Mouse (Mus musculus) layer of hippocampus, adult 8-10 months (tissue): ENCODE results near the gene Rpl18a. TPM values are rescaled to one million over a fixed set of nuclear protein-coding genes. Genes with fewer than 3 reads are reported as not detected.
A peak's percentile ranks its signal among the peaks of the same experiment; 100 is the strongest.

ENCODE experiments used
- DNase-seq, 2 experiments: peaks; one replicate each; pipeline ENCODE4 v3.0.0; 2022; ENCODE audit warnings: low spot score in 2 of 2
- total RNA-seq, 4 experiments: library from RNA; stranded (reverse); gene quantifications; 2 replicates each; pipeline ENCODE4 v1.2.4; 2022

The Rpl18a gene
- total RNA-seq, 4 experiments from 2014 or later: 619 to 893 (median 714) TPM

DNA sequence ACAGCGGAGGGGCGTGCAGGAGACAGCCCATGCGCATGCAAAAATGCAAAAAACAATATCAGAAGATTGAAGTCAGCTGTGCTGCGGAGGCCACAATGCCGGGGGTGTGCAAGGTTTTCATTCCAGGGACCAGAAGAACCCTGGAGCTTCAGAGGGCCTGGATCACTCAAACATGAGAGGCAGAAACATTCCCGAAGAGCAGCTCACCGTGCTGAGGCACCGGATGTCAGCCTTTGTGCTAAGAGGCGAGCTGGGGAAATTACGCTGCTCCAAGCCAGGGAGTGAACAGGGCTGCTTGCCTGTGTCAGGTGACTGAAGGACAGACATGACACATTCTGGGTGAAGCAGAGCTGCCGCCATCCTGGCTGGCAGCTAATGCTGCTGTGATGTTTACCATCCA, 16.7 kb downstream of the Rpl18a start:
- DNase-seq: no peak

DNA sequence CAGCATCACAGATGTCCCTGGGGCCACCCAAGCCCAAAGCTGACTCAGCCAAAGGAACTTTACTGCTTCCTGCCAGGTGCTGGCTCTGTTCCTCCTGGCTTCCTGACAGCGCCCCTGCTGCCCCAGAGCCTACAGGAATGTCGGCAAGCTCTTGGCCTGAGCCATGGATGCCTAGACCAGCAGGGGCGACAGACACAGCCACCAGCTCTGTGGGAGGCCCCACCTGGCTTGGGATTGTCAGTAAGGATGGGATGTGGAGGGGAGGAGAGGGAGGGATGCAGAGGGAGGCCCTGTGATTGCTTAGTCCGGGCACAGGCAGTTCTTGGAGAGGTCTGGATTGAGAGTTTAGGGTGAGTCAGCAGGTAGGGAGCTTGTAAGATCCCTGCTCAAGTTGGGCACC, 17.1 kb downstream of the Rpl18a start:
- DNase-seq: no peak

DNA sequence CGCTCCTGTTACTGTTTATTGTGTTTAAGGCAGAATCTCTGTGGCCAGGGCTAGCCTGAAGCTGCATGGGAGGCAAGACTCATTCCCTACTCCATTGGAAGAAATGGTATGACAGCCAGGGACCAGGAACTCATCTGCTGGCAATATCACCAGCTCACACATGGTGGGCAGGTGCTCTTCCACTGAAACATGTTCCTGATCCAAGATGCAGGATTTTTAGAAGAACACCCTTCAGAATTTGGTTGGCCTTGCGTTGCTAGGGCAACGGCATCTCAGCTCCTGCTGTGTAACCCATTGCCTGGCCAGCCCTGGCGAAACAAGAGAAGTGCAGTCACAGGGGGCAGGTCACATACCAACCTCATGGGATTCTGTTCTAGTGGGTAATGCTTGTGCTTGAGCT, 17.7 kb downstream of the Rpl18a start:
- no peak for DNase-seq

DNA sequence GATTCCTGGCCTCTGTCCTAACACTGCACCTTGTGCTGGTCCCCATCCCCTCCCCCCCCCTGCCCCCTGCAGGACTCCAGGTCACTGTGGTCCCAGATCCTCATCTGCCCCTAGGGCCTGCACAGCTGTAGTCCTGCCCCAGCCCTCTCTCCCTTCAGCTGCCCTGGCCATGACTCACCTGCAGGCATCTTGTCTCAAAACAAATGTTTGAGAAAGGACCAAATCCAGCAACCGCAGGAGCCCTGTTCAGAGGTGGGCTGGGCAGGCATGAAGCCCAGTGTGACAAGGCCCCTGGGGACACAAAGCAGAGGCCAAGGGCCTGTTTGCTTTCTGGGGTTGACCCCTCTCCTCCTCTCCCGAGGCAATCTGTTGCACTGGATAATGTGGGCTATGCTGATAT, 19.0 kb downstream of the Rpl18a start:
- no peak for DNase-seq

DNA sequence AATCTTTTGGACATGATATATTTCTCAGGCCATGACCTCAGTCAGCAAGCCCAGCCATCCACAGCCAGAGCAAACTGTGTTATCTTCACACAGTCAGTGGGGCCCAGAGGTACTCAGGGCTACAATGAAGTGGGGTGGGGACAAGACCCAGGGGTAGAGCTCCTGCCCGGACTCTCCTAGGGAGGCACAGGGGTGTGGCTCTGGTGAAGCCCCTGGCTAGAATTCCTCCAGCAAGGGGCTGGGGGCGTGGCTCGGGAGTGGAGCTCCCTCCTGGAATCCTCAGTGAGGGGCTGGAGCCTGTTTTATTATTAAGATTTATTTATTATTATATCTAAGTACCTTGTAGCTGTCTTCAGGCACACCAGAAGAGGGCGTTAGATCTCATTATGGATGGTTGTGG, 20.8 kb downstream of the Rpl18a start:
- DNase-seq: no peak

DNA sequence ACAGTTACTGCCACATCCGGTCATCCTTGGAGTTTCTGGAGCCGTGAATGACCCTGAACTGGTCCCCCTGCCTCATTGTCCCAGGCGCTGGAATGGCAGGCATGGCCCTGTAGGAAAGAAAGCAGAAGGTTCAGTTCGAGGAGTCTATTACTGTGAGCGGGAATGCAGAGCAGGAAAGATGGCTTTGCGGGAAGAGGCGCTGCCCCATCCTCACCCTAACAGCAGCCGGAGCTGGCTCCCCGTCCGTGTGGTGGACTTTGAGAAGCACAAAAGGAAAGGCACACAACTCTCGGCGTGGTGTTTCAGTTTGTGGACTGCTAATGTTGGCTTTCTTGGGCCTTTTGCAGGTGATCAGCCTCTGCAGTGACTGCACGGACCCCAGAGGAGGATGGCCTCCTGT, 22.8 kb downstream of the Rpl18a start:
- DNase-seq: no peak

DNA sequence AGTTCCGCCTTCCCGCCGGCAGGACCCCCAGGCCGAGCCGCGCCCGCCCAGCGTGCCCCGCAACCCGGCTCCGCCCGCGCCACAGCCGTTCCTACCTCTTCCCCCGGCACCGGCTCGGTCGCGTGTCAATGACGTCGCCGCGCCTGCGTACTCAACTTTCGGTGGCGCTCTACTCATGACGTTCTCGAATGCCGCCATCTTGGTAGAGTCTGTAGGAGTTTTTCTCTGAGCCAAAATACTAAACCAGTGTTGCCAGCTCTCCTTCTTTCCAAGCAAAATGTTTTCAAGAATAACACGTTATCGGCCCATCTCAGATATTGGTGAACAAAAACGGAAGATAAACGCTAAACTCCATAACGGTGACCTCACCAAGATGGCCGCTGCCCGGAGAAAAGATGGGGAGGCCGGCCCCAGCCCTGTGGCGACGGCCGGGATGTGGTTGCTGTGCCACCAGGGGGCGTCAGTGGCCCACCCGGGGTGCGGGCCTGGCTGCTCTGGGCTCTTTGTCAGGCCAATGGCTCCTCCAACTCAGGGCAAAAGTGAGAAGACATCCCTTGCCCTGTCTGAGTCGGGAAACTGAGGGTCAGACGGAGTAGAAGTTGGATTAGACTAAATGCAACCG, 23.7 kb downstream of the Rpl18a start, which contains the start of gene Ccdc124:
TSS of gene Ccdc124 (minus strand) at position 572 of the 622 bp plus-strand sequence.
- peak; percentile 95 to 96 for DNase-seq

DNA sequence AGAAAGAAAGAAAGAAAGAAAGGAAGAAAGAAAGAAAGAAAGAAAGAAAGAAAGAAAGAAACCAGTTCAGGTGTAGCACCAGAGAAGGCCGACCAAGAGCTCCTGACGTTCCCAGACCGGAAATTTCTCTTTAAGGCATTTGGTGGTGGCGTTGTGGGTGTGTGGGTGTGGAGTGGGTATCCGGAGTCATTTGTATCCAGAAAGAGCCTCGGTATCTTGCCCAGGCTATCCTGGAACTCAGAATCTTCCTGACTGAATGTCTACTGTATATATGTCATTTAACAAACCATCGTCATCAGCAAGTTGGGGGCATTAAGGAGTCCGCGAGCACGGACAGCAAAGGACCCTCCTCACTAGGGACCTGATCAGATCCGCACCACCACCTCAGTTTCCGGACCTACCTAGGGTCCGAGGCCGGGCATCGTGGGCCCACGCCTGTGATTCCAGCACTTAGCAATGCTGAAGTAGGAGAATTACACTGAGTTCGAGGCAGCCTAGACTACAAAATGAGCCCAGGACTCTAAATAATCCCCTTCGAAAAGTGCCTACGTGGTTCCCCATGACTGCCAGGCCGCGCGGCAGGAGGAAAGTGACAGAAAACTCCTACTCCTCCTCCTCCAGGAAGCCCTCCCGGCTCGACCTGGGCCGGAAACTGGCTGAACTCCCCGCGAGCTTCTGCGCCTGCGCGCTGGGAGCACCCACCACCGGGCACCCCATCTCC, 24.4 kb downstream of the Rpl18a start:
- DNase-seq: no peak

DNA sequence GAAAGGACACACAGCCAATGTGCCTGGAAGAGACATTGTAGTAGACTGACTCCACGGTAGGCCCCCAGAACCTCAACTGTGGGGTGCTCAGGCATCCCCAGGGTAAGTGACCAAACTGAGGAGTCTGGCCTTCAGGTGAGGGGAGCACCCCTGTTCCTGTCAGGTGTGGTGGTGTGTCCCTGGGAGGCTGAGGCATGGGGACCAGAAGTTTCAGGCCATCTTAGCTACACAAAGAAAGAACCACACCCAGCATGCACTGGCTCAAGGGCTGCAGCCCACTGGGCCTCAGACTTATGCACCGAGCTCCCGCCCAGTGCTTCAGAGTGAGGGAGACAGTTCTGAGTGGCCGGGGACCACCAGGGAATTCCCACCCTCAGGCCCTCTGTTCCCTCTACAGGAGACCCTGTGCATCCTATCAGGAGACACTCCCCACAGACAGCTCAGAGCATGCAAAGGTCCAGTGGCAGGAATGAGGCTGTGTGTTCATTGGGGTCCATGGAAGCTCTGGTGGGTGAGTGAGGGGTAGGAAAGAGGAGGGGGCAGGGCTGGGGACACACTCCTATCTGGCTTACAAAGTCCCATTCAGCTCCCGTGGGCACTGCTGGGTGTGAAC, 25.9 kb downstream of the Rpl18a start:
- DNase-seq: no peak

DNA sequence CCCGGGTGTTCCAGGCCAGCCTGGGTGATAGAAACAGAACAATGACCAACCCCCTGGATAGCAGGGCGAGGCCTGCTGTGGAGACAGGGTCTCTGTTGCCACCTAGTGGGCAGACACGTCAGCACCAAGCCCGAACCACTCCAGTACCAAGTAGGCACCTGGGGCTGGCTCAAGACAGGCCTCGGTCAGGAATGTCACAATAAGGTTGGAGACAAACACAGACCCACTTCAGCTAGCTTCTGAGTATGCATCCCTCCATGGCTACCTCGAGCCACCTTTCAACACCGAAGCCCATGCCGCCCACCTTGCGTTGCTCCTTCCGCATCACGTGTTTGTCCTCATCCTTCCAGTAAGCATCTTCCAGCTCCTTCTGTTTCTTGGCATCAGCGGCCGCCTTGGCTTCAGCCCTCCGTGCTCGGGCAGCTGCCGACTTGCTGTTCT, 27.6 kb downstream of the Rpl18a start:
- DNase-seq: peak; percentile 66 to 79

DNA sequence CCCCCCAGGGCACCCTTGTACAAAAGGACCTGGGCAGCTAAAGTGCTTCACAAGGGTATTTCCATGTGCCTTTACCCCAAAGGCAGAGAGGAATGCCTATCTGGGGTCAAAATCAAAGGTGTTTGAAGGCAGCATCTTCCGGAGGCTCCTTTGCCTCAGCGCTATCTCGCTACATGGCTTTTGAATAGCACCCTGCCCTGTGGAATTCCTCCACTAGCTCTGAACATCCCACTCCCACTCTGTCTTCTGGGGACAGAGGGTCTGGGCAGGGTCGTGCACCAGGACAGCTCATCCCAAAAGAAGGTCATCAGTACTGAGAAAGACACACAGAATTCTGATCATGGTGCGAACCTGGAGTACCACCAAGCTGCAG, 28.0 kb downstream of the Rpl18a start:
- no peak for DNase-seq

DNA sequence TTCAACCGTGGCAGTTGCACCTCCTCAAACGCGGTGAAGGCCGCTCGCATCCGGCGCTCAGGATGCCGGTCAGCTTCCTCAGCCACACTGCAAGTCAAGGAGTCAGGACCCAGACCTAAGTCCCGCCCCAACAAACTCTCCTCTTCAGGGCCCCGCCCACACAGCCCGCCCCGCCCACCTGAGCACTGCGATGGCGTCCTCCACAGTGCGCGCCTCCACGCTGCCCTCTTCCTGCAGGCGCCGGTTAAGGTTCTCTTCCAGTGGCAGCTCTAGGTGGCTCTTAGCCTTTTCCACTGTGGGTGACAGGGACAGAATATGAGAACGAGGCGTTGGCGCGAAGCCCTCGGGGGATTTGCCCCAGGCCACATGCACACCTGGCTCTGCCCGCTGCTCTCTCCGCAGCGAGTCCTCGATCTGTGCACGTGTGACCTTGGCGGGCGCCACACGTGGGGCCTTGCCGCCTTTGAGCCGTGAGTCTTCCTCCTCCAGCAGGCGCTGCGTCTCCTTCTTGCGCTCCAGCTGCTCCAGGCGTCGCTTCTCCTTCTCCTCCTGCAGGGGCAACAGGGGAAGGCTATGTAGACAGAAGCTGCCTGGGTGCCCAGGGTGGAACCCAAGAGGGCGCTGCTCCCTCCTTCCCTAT, 28.5 kb downstream of the Rpl18a start:
- DNase-seq: no peak

DNA sequence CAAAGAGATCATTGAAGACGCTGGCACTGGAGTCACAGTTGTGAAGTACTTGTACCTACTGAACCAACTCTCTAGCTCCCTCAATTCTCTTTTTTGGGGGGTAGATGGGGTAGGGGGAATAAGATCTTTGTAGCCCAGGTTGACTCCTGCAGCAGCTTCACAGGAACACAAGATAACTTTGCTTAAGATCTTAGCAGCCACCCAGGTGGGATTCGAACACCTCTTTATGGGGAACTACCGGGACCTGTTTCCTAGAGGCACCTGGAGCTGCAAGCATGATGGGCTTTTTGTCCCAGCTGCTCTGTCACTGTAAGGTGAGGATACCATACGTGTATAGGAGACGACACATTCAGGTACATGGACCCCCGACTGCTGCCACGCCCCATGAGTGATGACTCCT, 30.6 kb downstream of the Rpl18a start:
- no peak for DNase-seq

DNA sequence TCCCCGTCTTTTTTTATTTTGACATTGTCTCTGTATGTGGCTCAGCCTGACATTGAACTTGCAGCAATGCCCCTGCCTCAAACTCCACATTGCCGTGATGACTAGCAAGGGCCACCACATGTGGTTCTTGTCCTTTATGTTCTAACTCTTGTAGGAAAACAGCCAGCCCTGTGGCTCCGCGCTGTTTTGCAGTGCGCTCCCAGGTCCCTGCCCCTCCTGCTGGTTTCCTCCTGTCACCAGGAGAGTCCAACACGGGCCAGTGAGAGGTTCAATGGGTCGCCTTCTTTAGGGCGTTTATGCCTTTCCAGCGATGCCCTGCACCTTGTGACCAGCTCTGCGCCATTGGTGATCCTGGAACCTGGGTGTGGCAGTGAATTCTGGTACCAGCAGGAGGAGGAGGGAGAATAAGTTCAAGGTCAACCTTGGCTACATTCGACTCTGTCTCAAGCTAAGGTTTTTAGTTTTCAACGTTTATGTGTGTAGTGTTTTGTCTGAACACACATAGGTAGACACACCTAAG, 31.2 kb downstream of the Rpl18a start:
- DNase-seq: no peak

DNA sequence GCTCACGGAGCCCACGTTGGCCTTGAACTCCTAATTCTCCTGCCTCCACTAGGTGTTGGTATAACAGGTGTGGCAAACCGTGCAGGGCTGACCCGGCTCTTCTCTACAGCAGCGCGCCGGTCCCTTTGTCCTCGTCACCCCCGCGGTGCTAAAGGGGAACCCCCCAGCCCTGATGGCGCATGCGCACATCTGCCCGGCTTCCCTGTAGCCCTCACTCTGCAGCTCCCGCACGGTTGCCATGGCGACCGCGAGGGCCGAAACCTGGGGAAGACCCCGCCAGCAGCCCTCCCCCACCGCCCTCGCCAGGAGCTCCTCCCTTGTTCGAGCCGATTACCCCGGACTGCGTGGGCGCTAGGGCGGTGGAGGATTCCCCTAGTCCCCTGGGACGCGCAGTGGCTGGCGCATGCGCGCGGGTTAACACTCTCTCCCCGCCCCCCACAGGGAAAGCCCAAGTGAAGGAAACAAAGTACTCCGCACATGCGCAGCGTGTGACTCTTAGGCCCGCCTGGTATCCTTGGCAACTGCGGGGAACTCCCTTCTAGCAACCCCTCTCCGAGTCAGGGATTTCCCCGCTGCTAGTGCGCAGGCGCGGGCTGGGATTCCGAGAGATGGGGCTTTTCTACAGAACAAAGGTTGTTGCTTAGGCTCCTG, 31.7 kb downstream of the Rpl18a start:
- peak; percentile 99 for DNase-seq

DNA sequence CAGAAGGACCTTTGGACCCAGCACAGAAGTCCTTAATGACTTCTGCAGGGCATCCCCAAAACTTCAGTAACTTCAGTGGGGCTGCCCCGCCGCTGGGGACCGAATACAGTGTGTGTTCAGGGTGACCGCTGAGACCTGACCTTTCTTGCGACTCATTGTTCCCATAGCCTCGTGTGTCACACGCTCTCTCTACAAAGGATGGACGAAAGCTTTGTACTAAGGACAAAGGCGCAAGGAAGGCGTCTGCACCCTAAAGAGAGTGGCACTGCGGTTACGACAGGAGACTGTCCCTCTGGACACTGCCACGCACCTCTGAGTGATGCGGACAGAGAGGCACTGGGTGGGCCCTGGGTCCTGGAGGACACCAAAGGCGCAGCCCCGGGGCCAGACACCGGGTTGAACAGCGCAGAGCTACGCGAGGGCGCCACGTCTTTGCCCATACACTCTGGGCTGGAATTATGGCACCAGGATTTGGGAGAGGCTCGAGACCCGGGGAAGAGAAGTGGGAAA, 32.4 kb downstream of the Rpl18a start:
- DNase-seq: no peak

DNA sequence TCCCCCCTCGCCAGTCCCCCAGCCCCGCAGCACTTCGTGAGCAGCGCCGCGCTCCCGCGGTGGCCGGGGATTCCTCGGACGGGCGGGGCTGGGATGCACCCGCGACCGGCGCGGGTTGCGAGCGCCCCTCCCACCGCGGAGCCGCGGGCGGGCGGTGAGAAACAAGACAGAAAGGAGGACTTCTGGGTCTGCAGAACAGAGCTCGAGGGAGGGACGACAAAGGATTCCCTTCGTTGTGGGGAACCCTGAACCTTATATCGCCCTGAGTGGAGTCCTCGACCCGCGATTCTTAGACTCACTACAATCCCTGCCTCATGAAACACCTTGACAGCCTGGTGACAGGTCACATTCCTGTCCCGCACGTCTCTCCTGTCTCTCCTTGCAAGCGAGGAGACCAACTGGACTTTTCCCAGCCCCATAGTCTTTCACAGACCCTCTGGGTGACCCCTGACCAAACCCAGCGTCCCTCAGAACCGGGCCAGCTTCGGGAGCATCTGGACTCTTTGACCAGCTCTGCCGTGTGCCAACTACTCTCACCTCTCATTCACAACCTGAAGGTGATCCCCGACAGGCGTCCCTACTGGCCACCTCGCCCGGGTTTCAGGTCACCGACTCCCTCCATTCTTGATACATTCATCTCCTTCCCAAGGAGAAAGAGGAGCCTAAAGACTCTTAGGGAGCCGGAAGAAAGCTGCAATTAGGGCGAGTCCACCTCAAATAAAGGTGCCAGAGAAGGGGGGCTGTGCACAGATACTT, 33.1 kb downstream of the Rpl18a start:
- no peak for DNase-seq

DNA sequence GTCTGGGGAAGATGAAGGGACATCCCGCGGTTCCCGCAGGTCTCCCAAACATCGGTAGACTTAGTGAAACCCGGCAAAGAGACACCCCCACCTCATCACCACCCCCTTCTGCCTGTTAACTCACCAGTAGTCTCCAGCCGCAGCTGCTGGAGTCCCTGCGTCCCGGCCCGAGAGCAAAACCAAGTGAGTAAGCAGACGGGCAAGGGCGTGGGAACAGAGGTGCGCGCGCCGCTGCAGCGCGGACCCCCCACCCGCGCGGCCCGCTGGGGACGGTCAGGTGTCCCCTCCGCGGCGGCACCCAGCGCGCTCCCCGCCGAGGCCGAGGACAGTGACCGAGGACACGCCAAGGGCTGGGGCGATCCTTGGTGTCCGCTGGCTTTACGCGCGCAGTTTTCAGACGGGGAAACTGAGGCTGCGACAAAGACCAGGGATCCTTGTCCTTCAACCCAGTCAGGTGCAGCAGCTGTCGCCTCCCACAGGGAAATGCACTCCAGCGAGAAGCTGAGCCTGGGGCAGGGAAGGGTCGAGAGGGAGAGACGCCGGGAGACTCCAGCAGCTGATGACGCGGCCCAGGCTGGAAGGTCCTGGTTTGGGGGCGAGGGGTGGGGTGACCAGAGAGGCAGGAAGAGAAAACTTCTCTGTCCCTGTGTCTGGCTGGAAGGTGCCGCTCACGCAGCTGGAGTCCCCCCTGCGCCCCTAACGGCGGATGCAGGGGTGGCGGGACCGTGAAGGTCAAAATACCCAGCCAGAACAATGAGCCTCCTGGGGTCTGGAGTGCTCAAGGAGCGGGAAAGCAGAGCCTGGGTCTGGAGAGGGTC, 34.2 kb downstream of the Rpl18a start, which contains the start of gene Kcnn1:
TSS of gene Kcnn1 (minus strand) at position 435 of the 818 bp plus-strand sequence.
- DNase-seq: no peak

DNA sequence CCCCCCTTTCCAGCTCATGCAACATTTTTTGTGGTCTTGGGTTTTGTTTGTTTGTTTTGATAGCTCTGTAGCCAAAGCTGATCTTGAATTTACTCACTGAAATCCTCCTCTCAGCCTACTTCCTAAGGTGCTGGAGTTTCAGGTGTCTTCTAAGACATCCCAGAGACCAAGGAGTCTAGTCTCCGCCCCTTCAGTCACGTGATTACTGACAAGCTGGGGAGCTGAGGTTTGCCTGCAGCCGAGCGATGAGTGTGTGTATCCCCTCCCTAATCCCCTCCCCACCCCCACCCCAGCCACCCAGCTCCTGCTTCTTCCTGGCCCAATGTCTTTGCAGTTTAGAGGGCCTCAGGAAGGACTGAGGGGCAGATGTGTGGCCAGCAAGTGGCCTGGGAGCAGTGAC, 39.7 kb downstream of the Rpl18a start:
- DNase-seq: no peak
